Mouse (Mus musculus): ENCODE data around the gene Rpl10l. TPM values are rescaled to one million over a fixed set of nuclear protein-coding genes. Genes with fewer than 3 reads are reported as not detected.

The Rpl10l gene
- polyA plus RNA-seq (2012; ENCODE audit: insufficient read depth, insufficient read length, missing spikeins): not detected in 2 replicates

- TF ChIP-seq CTCF (IDR thresholded peaks at IDR 0.05; ENCODE audit: low read depth, low read length): no peak
- no peak for TF ChIP-seq POLR2A (IDR thresholded peaks at IDR 0.05; ENCODE audit: borderline replicate concordance, low read depth, low read length)
- Histone ChIP-seq H3K4me3 (ENCODE audit: insufficient read depth, low read length) (no peak within 1 kb of the TSS), H3K4me1 (ENCODE audit: control insufficient read depth, insufficient read depth, low read length) (no peaks in the 10 kb centered on the region), H3K27ac (ENCODE audit: insufficient read depth, low read depth, low read length) (no peak within 1 kb of the TSS)
These were observed at the start of gene Rpl10l for GRCm38 (mm10) chr12:66283991-66284622. Gene Rpl10l, minus strand, starts transcription at chr12:66284401.

- H3K4me1 ChIP-seq (ENCODE audit: control insufficient read depth, insufficient read depth, low read length): no peaks in the 10 kb centered on the region
- TF ChIP-seq POLR2A (IDR thresholded peaks at IDR 0.05; ENCODE audit: borderline replicate concordance, low read depth, low read length) (no peak), CTCF (IDR thresholded peaks at IDR 0.05; ENCODE audit: low read depth, low read length) (no peak)
- H3K27ac ChIP-seq (ENCODE audit: insufficient read depth, low read depth, low read length): no peak overlapping the region
- H3K4me3 ChIP-seq (ENCODE audit: insufficient read depth, low read length): no peak overlapping the region
These were observed 8.3 kb downstream of the Rpl10l start for GRCm38 (mm10) chr12:66275890-66276289.

GRCm38 (mm10) chr12:66245461-66246099 is 38.6 kb downstream of the Rpl10l start:
- TF ChIP-seq POLR2A (IDR thresholded peaks at IDR 0.05; ENCODE audit: borderline replicate concordance, low read depth, low read length) (no peak), CTCF (IDR thresholded peaks at IDR 0.05; ENCODE audit: low read depth, low read length) (no peak)
- Histone ChIP-seq H3K4me3 (ENCODE audit: insufficient read depth, low read length) (no peak overlapping the region), H3K27ac (ENCODE audit: insufficient read depth, low read depth, low read length) (no peak overlapping the region), H3K4me1 (ENCODE audit: control insufficient read depth, insufficient read depth, low read length) (no peaks in the 10 kb centered on the region)

- Histone ChIP-seq H3K4me3 (ENCODE audit: insufficient read depth, low read length) (no peak overlapping the region), H3K27ac (ENCODE audit: insufficient read depth, low read depth, low read length) (no peak overlapping the region), H3K4me1 (ENCODE audit: control insufficient read depth, insufficient read depth, low read length) (no peaks in the 10 kb centered on the region)
- no peak for TF ChIP-seq CTCF (IDR thresholded peaks at IDR 0.05; ENCODE audit: low read depth, low read length)
- no peak for TF ChIP-seq POLR2A (IDR thresholded peaks at IDR 0.05; ENCODE audit: borderline replicate concordance, low read depth, low read length)
These were observed 50.0 kb downstream of the Rpl10l start for GRCm38 (mm10) chr12:66234158-66234557.
